Comparison of ENCODE assay signal across 29 mouse cellular contexts in the genomic region with DNA sequence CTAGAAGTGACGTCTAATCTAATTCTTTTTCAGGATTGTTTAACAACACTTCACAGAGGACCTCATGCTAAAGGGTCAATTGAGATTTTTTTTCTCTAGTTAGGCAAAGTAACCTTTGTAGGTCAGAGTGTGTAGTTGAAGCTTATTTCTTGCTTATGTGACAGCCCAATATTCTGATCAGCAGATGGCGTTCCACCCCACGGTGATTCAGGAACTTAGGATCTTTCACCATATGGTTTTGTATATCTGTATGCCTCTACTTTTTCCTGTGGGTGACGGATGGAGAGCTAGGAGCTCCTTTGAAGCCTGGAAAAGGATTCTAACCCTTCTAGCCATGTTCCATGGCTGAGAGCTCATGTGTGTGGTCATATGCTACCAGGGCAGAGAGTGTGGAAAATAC. TPM values are rescaled to one million over a fixed set of nuclear protein-coding genes. Genes with fewer than 3 reads are reported as not detected.
DNase-seq lines count a peak whose midpoint lies in the region; ATAC-seq and TF ChIP-seq lines count a peak whose summit lies in the region.
"Had no signal": no experiment of that assay in that cellular context is flagged by ENCODE, and none has a peak within 500 bp of the region (broad histone marks: within the 10 kb centered on the region; RNA-seq: fewer than 3 reads in every experiment).

No protein-coding gene starts in this region.

- peak; percentile 49 for TF ChIP-seq CTCF in forebrain, postnatal 0 days (IDR thresholded peaks at IDR 0.05; ENCODE audit: low read depth)
- TF ChIP-seq CTCF in lung, postnatal 0 days (IDR thresholded peaks at IDR 0.05), result peak; percentile 36
- peak; percentile 49 for TF ChIP-seq CTCF in stomach, postnatal 0 days (IDR thresholded peaks at IDR 0.05; ENCODE audit: low read depth)

- no peak overlapping the region for H3K4me3 ChIP-seq in forebrain, postnatal 0 days (ENCODE audit: low read depth, low read length)
- H3K4me3 ChIP-seq in forebrain, embryonic 16.5 days (replicated peaks; ENCODE audit: low read length), result no peak overlapping the region
- H3K4me3 ChIP-seq in lung, postnatal 0 days (ENCODE audit: low read depth, low read length), result no peak overlapping the region
- H3K4me3 ChIP-seq in stomach, postnatal 0 days (ENCODE audit: low read depth, low read length), result no peak overlapping the region
- H3K4me3 ChIP-seq: embryonic facial prominence, embryonic 12.5 days; erythroblast, embryonic 14.5 days; forebrain, embryonic 15.5 days; gastrocnemius, adult 2 months; heart, embryonic 15.5 days; hindbrain, embryonic 10.5 days; limb, embryonic 12.5 days; liver, embryonic 12.5 days; lung, embryonic 15.5 days; midbrain, embryonic 12.5 days; myocyte had no signal

- H3K4me2 ChIP-seq in forebrain, postnatal 0 days (ENCODE audit: low read depth), result no peak overlapping the region
- H3K4me2 ChIP-seq in forebrain, embryonic 16.5 days (ENCODE audit: low read length), result no peak overlapping the region
- H3K4me2 ChIP-seq in lung, postnatal 0 days (replicated peaks; ENCODE audit: low read depth, low read length), result no peak overlapping the region
- no peak overlapping the region for H3K4me2 ChIP-seq in stomach, postnatal 0 days (replicated peaks; ENCODE audit: low read depth)
- H3K4me2 ChIP-seq: embryonic facial prominence, embryonic 12.5 days; forebrain, embryonic 15.5 days; heart, embryonic 15.5 days; limb, embryonic 12.5 days; liver, embryonic 12.5 days; lung, embryonic 15.5 days; midbrain, embryonic 12.5 days had no signal

- H3K27ac ChIP-seq in forebrain, postnatal 0 days (ENCODE audit: low read depth, low read length), result no peak overlapping the region
- H3K27ac ChIP-seq in forebrain, embryonic 16.5 days (ENCODE audit: low read length), result no peak overlapping the region
- no peak overlapping the region for H3K27ac ChIP-seq in lung, postnatal 0 days (ENCODE audit: low read length)
- H3K27ac ChIP-seq in stomach, postnatal 0 days (replicated peaks), result no peak overlapping the region
- H3K27ac ChIP-seq: embryonic facial prominence, embryonic 12.5 days; forebrain, embryonic 15.5 days; gastrocnemius, adult 2 months; heart, embryonic 15.5 days; hindbrain, embryonic 10.5 days; limb, embryonic 12.5 days; liver, embryonic 12.5 days; lung, embryonic 15.5 days; midbrain, embryonic 12.5 days had no signal

- H3K9ac ChIP-seq in forebrain, postnatal 0 days, result no peak overlapping the region
- H3K9ac ChIP-seq in forebrain, embryonic 16.5 days (replicated peaks; ENCODE audit: low read depth, low read length), result no peak overlapping the region
- no peak overlapping the region for H3K9ac ChIP-seq in lung, postnatal 0 days (replicated peaks; ENCODE audit: low read depth)
- H3K9ac ChIP-seq in stomach, postnatal 0 days (ENCODE audit: low read length), result no peak overlapping the region
- H3K9ac ChIP-seq: embryonic facial prominence, embryonic 12.5 days; forebrain, embryonic 15.5 days; heart, embryonic 15.5 days; limb, embryonic 12.5 days; liver, embryonic 12.5 days; lung, embryonic 15.5 days; midbrain, embryonic 12.5 days had no signal

- peak; percentile 40 for DNase-seq in forebrain, postnatal 0 days
- DNase-seq in layer of hippocampus, adult 11-12 months (ENCODE audit: low spot score), result peak; percentile 41
- DNase-seq in layer of hippocampus, postnatal 36 days, result no peak
- no peak for DNase-seq in lung, postnatal 0 days (ENCODE audit: low spot score)
- no peak for DNase-seq in lung, postnatal 14 days
- no peak for DNase-seq in stomach, postnatal 0 days (ENCODE audit: low spot score)
- DNase-seq in urinary bladder, postnatal 4 days (ENCODE audit: low spot score in 2 of 2), result no peak
- DNase-seq: adrenal gland, postnatal 25 days; cerebellum, adult 2 months; gastrocnemius, adult 2 months; kidney, adult 18-20 months; kidney, postnatal 14 days; spleen, adult 18-20 months; thymus, postnatal 4 days had no signal

- no peak for ATAC-seq in forebrain, postnatal 0 days
- ATAC-seq in forebrain, embryonic 16.5 days, result no peak
- ATAC-seq in lung, postnatal 0 days, result no peak
- ATAC-seq in stomach, postnatal 0 days (ENCODE audit: low FRiP score, low TSS enrichment), result no peak
- ATAC-seq: forebrain, embryonic 15.5 days; liver, embryonic 12.5 days had no signal

- no peaks in the 10 kb centered on the region for H3K27me3 ChIP-seq in forebrain, postnatal 0 days (ENCODE audit: insufficient read depth, low read length)
- H3K27me3 ChIP-seq in forebrain, embryonic 16.5 days (replicated peaks; ENCODE audit: control insufficient read depth, insufficient read depth, low read length), result no peaks in the 10 kb centered on the region
- no peaks in the 10 kb centered on the region for H3K27me3 ChIP-seq in lung, postnatal 0 days (replicated peaks; ENCODE audit: insufficient read depth, low read length)
- H3K27me3 ChIP-seq in stomach, postnatal 0 days (ENCODE audit: control insufficient read depth, insufficient read depth, low read length), result no peaks in the 10 kb centered on the region
- H3K27me3 ChIP-seq: embryonic facial prominence, embryonic 12.5 days; forebrain, embryonic 15.5 days; heart, embryonic 15.5 days; limb, embryonic 12.5 days; liver, embryonic 12.5 days; lung, embryonic 15.5 days; midbrain, embryonic 12.5 days had no signal

- TF ChIP-seq EP300 in lung, postnatal 0 days (IDR thresholded peaks at IDR 0.05), result no peak
- no peak for TF ChIP-seq EP300 in stomach, postnatal 0 days (optimal IDR thresholded peaks at IDR 0.05)

- H3K36me3 ChIP-seq in forebrain, postnatal 0 days (ENCODE audit: insufficient read depth), result no peaks in the 10 kb centered on the region
- no peaks in the 10 kb centered on the region for H3K36me3 ChIP-seq in forebrain, embryonic 16.5 days (ENCODE audit: control insufficient read depth, insufficient read depth)
- no peaks in the 10 kb centered on the region for H3K36me3 ChIP-seq in lung, postnatal 0 days (ENCODE audit: insufficient read depth, low read length)
- H3K36me3 ChIP-seq in stomach, postnatal 0 days (ENCODE audit: control insufficient read depth, insufficient read depth, low read length), result no peaks in the 10 kb centered on the region
- H3K36me3 ChIP-seq: embryonic facial prominence, embryonic 12.5 days; forebrain, embryonic 15.5 days; heart, embryonic 15.5 days; hindbrain, embryonic 10.5 days; limb, embryonic 12.5 days; liver, embryonic 12.5 days; lung, embryonic 15.5 days; midbrain, embryonic 12.5 days had no signal

- H3K9me3 ChIP-seq in forebrain, postnatal 0 days (ENCODE audit: low read length), result no peaks in the 10 kb centered on the region
- no peaks in the 10 kb centered on the region for H3K9me3 ChIP-seq in forebrain, embryonic 16.5 days (ENCODE audit: control insufficient read depth, low read length)
- H3K9me3 ChIP-seq in lung, postnatal 0 days (ENCODE audit: low read length), result no peaks in the 10 kb centered on the region
- no peaks in the 10 kb centered on the region for H3K9me3 ChIP-seq in stomach, postnatal 0 days (ENCODE audit: control insufficient read depth, low read length)
- H3K9me3 ChIP-seq: embryonic facial prominence, embryonic 12.5 days; forebrain, embryonic 15.5 days; heart, embryonic 15.5 days; hindbrain, embryonic 10.5 days; limb, embryonic 12.5 days; liver, embryonic 12.5 days; lung, embryonic 15.5 days; midbrain, embryonic 12.5 days had no signal

- WGBS in forebrain, postnatal 0 days, result 60% methylated on average over 4 of the region's 4 CpGs
- WGBS in forebrain, embryonic 16.5 days, result 66% methylated on average over 4 of the region's 4 CpGs
- WGBS in lung, postnatal 0 days, result 50% methylated on average over 4 of the region's 4 CpGs
- WGBS in stomach, postnatal 0 days, result 58% methylated on average over 4 of the region's 4 CpGs

- no peaks in the 10 kb centered on the region for H3K4me1 ChIP-seq in forebrain, postnatal 0 days (ENCODE audit: insufficient read depth)
- H3K4me1 ChIP-seq in forebrain, embryonic 16.5 days (replicated peaks; ENCODE audit: control insufficient read depth, insufficient read depth, low read length), result 0 out of 2 replicates have a peak, but pooled peaks cover 2% of the 10 kb centered on the region
- H3K4me1 ChIP-seq in lung, postnatal 0 days (ENCODE audit: insufficient read depth, low read depth, low read length), result no peaks in the 10 kb centered on the region
- no peaks in the 10 kb centered on the region for H3K4me1 ChIP-seq in stomach, postnatal 0 days (replicated peaks; ENCODE audit: control insufficient read depth, insufficient read depth)
- H3K4me1 ChIP-seq: embryonic facial prominence, embryonic 12.5 days; forebrain, embryonic 15.5 days; heart, embryonic 15.5 days; limb, embryonic 12.5 days; liver, embryonic 12.5 days; lung, embryonic 15.5 days; midbrain, embryonic 12.5 days had no signal

RNA-seq across cellular contexts. Expression of gene Spata19, which starts 27.9 kb away (rescaled TPM):
- total RNA-seq in forebrain, postnatal 0 days (2014; rRNA removed), result not detected in 2 replicates
- polyA plus RNA-seq in forebrain, postnatal 0 days (2015; fragmentation: Nextera tagmentation; extraction: Ambion mirVana), result not detected in 2 replicates
- polyA plus RNA-seq in forebrain, embryonic 16.5 days (2015; fragmentation: Nextera tagmentation; extraction: Ambion mirVana), result not detected in 2 replicates
- not detected for total RNA-seq in layer of hippocampus, postnatal 36 days (2021)
- not detected in 2 replicates for polyA plus RNA-seq in lung, postnatal 0 days (2015; fragmentation: Nextera tagmentation; extraction: Ambion mirVana)
- polyA plus RNA-seq in stomach, postnatal 0 days (2015; fragmentation: Nextera tagmentation; extraction: Ambion mirVana), result not detected in 2 replicates
- total RNA-seq: adrenal gland, postnatal 25 days; gastrocnemius, adult 2 months; granulocyte monocyte progenitor cell, adult 5-6 weeks; layer of hippocampus, postnatal 14 days; MEL had no signal
- polyA plus RNA-seq: embryonic facial prominence, embryonic 12.5 days; erythroblast, embryonic 14.5 days; forebrain, embryonic 15.5 days; heart, embryonic 15.5 days; hindbrain, embryonic 10.5 days; limb, embryonic 12.5 days; liver, embryonic 12.5 days; lung, embryonic 15.5 days; midbrain, embryonic 12.5 days; myocyte; neural tube, embryonic 14.5 days had no signal

Comparison
In these comparisons a context has a peak if more than half of its experiments do, and no peak if none do; other contexts are left out.
1. DNase-seq: peak in forebrain, postnatal 0 days (single experiment) and layer of hippocampus, adult 11-12 months (single experiment); none in layer of hippocampus, postnatal 36 days (0 of 2), lung, postnatal 0 days (single experiment), lung, postnatal 14 days (single experiment), stomach, postnatal 0 days (single experiment) and urinary bladder, postnatal 4 days (0 of 2).
2. Peak in every context shown above with its lines, with median percentiles within 50 percentile points of each other: CTCF ChIP-seq.